Mouse (Mus musculus) T-helper 2 cell (primary cell): Measurements from ENCODE around the gene Fam214a.
"Not testable (repeated sequence)": the region's sequence is repeated elsewhere in the genome, so short reads cannot be mapped to it uniquely, and the experiment has no call there.

Experiments
- in situ Hi-C: fragments of 300-600 bp; cut with MboI, MseI; formaldehyde crosslinking; loops from one replicate; pipeline ENCODE4 v1.15.1; 2025; ENCODE audit warnings: high pct_unique_total_duplicates

Gene Fam214a

GRCm38 (mm10) chr9:74978868-74979267 is 26.2 kb downstream of the Fam214a start:
- in situ Hi-C loops = no loop called here

GRCm38 (mm10) chr9:74979371-74979770 is 26.7 kb downstream of the Fam214a start:
- in situ Hi-C loops = no loop called here

GRCm38 (mm10) chr9:74979866-74980265 is 27.2 kb downstream of the Fam214a start:
- in situ Hi-C loops = no loop called here

GRCm38 (mm10) chr9:74981663-74982111 is 29.0 kb downstream of the Fam214a start:
- in situ Hi-C loops = no loop called here

GRCm38 (mm10) chr9:74982193-74982592 is 29.5 kb downstream of the Fam214a start:
- in situ Hi-C loops = no loop called here

GRCm38 (mm10) chr9:74982722-74983121 is 30.0 kb downstream of the Fam214a start:
- in situ Hi-C loops = not testable (repeated sequence)

- in situ Hi-C loops = no loop called here
Observed at GRCm38 (mm10) chr9:74985173-74985715, 32.6 kb downstream of the Fam214a start.

- in situ Hi-C loops = no loop called here
Observed at GRCm38 (mm10) chr9:74985770-74986169, 33.1 kb downstream of the Fam214a start.

GRCm38 (mm10) chr9:74988893-74989460 is 36.3 kb downstream of the Fam214a start:
- in situ Hi-C loops = no loop called here

- in situ Hi-C loops = no loop called here
Observed at GRCm38 (mm10) chr9:74989990-74990389, 37.3 kb downstream of the Fam214a start.

- in situ Hi-C loops = no loop called here
Observed at GRCm38 (mm10) chr9:74994611-74995257, 42.0 kb downstream of the Fam214a start.

- in situ Hi-C loops = no loop called here
Observed at GRCm38 (mm10) chr9:74996349-74996748, 43.7 kb downstream of the Fam214a start.

GRCm38 (mm10) chr9:74997976-74998375 is 45.3 kb downstream of the Fam214a start:
- in situ Hi-C loops = no loop called here

GRCm38 (mm10) chr9:75001006-75001405 is 48.3 kb downstream of the Fam214a start:
- in situ Hi-C loops = no loop called here

- in situ Hi-C loops = no loop called here
Observed at GRCm38 (mm10) chr9:75001611-75002204, 49.0 kb downstream of the Fam214a start.

GRCm38 (mm10) chr9:75002262-75002661 is 49.6 kb downstream of the Fam214a start:
- in situ Hi-C loops = no loop called here

GRCm38 (mm10) chr9:75004203-75004602 is 51.5 kb downstream of the Fam214a start:
- in situ Hi-C loops = no loop called here

GRCm38 (mm10) chr9:75016591-75016990 is 63.9 kb downstream of the Fam214a start:
- in situ Hi-C loops = no loop called here

- in situ Hi-C loops = no loop called here
Observed at GRCm38 (mm10) chr9:75019181-75019580, 66.5 kb downstream of the Fam214a start.

- in situ Hi-C loops = no loop called here
Observed at GRCm38 (mm10) chr9:75019592-75019991, 66.9 kb downstream of the Fam214a start.

GRCm38 (mm10) chr9:75020561-75020960 is 67.9 kb downstream of the Fam214a start:
- in situ Hi-C loops = loop anchor here (10.0 kb wide), 1 partner anchor 116 kb away; no protein-coding TSS in a partner anchor

- in situ Hi-C loops = loop anchor here (10.0 kb wide), 1 partner anchor 118 kb away; no protein-coding TSS in a partner anchor
Observed at GRCm38 (mm10) chr9:75022546-75022945, 69.9 kb downstream of the Fam214a start.
